Mouse (Mus musculus) G1E (cell line): Measurements from ENCODE around the gene Tnpo3. TPM values are rescaled to one million over a fixed set of nuclear protein-coding genes. Genes with fewer than 3 reads are reported as not detected.
"Not testable (repeated sequence)": the region's sequence is repeated elsewhere in the genome, so short reads cannot be mapped to it uniquely, and the experiment has no call there.

ENCODE experiments used
- ATAC-seq: 2 replicates; pipeline ENCODE4 v1.8.0; 2016; ENCODE audit warnings: mild to moderate bottlenecking; ENCODE audit not compliant: insufficient number of reproducible peaks, poor library complexity, low FRiP score, severe bottlenecking; ENCODE audit errors: extremely low read depth
- DNase-seq: peaks from one replicate; pipeline ENCODE4 v3.0.0; 2012; ENCODE audit warnings: low spot score
- H3K27me3 ChIP-seq: 2 replicates; pipeline ENCODE4 v1.6.1; 2012; ENCODE audit warnings: mild to moderate bottlenecking, low read length, inconsistent platforms; ENCODE audit not compliant: insufficient read depth
- H3K36me3 ChIP-seq: replicated peaks from 2 replicates; pipeline ENCODE3; 2012; ENCODE audit warnings: mild to moderate bottlenecking, inconsistent platforms
- H3K4me1 ChIP-seq: 2 replicates; pipeline ENCODE4 v1.6.1; 2012; ENCODE audit warnings: low read depth, low read length, inconsistent platforms, mixed read lengths; ENCODE audit not compliant: insufficient read depth
- H3K4me3 ChIP-seq: 2 replicates; pipeline ENCODE4 v1.5.1; 2012; ENCODE audit warnings: low read depth, mild to moderate bottlenecking, inconsistent platforms, low read length, moderate library complexity, mixed read lengths
- H3K9me3 ChIP-seq: replicated peaks from 2 replicates; pipeline ENCODE4 v1.6.1; 2012; ENCODE audit warnings: inconsistent platforms
- CTCF ChIP-seq: IDR thresholded peaks from 2 replicates; pipeline ENCODE4 v1.5.1; 2012; ENCODE audit warnings: low read depth, low read length, inconsistent platforms, mixed read lengths
- GATA1 ChIP-seq: IDR thresholded peaks from 2 replicates; pipeline ENCODE4 v1.6.1; 2012; ENCODE audit warnings: borderline replicate concordance, low read length, inconsistent platforms, mixed read lengths
- GATA2 ChIP-seq: IDR thresholded peaks from 2 replicates; pipeline ENCODE4 v1.6.1; 2012; ENCODE audit warnings: low read depth, low read length, inconsistent platforms, borderline replicate concordance
- POLR2AphosphoS5 ChIP-seq: IDR thresholded peaks from 2 replicates; pipeline ENCODE4 v1.6.1; 2012; ENCODE audit warnings: low read depth, low read length, inconsistent platforms; ENCODE audit not compliant: insufficient replicate concordance
- TAL1 ChIP-seq: conservative IDR thresholded peaks from 2 replicates; pipeline ENCODE4 v1.6.1; 2012; ENCODE audit warnings: low read depth, low read length, inconsistent platforms, mixed read lengths
- polyA plus RNA-seq: library from polyadenylated mRNA; stranded (reverse); fragments of >175 nt; gene quantifications from 2 replicates; pipeline ENCODE4 v1.2.3, GENCODE M21; 2012
- total RNA-seq, 2 experiments: library from RNA; stranded (forward) in 1 of 2; stranded (reverse) in 1 of 2; fragments of 200-1000 nt in 1 of 2; fragments of >200 nt in 1 of 2; fragmentation: Nextera tagmentation in 1 of 2; gene quantifications; 2 replicates each; pipeline ENCODE4 v1.2.3; 2014 to 2017

Gene Tnpo3
- total and polyA plus RNA-seq, 3 experiments: 63.5 to 156 (median 93.2) TPM

DNA sequence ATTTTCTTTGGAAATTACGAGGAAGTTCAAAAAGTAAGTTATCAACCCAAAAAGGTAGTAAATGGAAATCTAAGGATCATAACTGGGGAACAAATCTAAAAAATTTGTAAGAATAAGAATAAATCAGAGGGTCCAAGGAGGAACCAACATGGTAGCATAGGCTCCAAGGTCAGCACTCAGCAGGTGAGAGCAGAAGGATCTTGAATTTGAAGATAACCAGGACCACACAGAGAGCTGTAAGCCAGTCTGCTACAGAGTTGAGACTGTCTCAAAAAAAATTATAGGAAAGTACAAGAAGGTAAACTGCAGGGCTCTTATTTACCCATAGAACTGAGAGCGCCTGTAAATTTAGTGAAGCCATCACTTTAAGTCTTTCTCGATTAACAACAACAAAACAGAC is 28.5 kb downstream of the Tnpo3 start:
- Histone ChIP-seq H3K9me3 (no peaks in the 10 kb centered on the region), H3K27me3 (no peaks in the 10 kb centered on the region), H3K36me3 (peaks cover 90% of the 10 kb centered on the region), H3K4me1 (no peaks in the 10 kb centered on the region), H3K4me3 (no peak overlapping the region)
- DNase-seq (no peak), ATAC-seq (no peak)
- no peak for TF ChIP-seq GATA2
- TF ChIP-seq CTCF: no peak
- TF ChIP-seq GATA1: no peak
- TF ChIP-seq POLR2AphosphoS5: no peak
- no peak for TF ChIP-seq TAL1

DNA sequence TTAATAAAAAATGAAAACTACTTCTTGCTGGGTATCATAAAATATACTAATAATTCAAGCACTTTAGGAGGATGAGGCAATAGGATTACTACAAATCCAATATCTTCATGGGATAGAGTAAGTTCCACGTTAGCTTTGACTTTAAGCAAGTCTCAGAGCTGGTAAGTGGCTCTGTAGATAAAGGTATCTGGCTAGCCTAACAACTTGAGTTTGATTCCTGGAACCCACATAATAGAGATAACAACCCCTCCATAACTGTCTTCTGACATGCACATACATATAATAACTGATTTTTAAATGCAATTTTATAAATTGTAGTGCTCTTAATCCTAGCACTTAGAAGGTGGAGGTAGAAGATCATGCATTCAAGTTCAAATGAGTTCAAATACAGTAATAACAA is 28.9 kb downstream of the Tnpo3 start:
- H3K36me3 ChIP-seq: peaks cover 89% of the 10 kb centered on the region
- H3K4me1 ChIP-seq: no peaks in the 10 kb centered on the region
- no peak for ATAC-seq
- TF ChIP-seq POLR2AphosphoS5 (no peak), GATA2 (no peak), CTCF (no peak), TAL1 (no peak), GATA1 (no peak)
- no peaks in the 10 kb centered on the region for H3K9me3 ChIP-seq
- H3K4me3 ChIP-seq: no peak overlapping the region
- no peak for DNase-seq
- H3K27me3 ChIP-seq: no peaks in the 10 kb centered on the region

DNA sequence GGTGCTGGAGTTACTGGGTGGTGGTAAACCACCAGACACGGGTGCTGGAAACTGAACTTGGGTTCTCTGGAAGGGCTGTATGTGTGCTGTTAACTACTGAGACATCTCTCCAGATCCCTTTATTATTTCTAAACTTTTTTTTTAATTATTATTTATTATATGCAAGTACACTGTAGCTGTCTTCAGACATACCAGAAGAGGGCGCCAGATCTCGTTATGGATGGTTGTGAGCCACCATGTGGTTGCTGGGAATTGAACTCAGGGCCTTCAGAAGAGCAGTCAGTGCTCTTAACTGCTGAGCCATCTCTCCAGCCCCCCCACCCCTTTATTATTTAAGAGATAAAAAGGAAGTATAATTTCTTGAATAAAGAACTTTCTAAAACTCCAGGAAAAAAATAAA is 33.3 kb downstream of the Tnpo3 start:
- not testable (repeated sequence) for H3K4me1 ChIP-seq, H3K27me3 ChIP-seq, ATAC-seq, DNase-seq, H3K9me3 ChIP-seq, H3K4me3 ChIP-seq
- peaks cover 92% of the 10 kb centered on the region for H3K36me3 ChIP-seq

DNA sequence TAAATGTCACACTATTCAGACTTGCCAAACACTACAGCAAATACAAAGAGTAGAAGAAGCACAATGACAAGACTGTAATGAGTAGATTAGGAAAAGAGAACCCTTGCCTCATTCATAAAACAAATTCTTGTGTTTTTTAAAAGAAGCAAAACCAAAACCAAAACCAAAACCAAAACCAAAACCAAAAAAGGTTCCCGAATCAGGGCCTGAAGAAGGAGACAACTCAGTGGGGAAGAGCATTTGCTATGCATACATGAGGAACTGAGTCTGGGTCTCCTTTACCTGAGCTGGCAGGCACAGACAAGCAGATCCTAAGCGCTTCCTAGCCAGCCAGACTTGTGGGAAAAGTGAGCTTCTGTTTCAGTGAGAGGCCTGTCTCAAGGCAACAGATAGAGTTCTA is 52.6 kb downstream of the Tnpo3 start:
- ATAC-seq: no peak
- no peaks in the 10 kb centered on the region for H3K4me1 ChIP-seq
- H3K9me3 ChIP-seq: no peaks in the 10 kb centered on the region
- TF ChIP-seq CTCF: no peak
- no peak for TF ChIP-seq POLR2AphosphoS5
- TF ChIP-seq GATA1: no peak
- TF ChIP-seq GATA2: no peak
- TF ChIP-seq TAL1: no peak
- DNase-seq: no peak
- H3K36me3 ChIP-seq: peaks cover 95% of the 10 kb centered on the region
- H3K4me3 ChIP-seq: no peak overlapping the region
- no peaks in the 10 kb centered on the region for H3K27me3 ChIP-seq

DNA sequence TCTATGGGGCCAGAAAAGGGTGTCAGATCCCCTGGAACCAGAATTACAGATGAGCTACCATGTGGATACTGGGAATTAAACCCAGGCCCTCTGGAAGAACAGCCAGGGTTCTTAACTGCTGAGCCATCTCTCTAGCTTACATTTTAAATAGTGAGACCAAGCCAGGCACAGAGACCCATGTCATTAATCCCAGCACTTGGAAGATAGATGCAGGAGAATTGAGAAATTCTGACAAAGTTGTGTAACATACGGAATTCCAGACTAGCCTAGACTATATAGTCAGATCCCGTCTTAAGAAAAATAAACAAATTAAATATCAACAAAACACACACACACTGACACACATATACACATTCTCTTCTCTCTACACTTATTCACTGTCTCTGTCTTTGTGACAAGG is 57.2 kb downstream of the Tnpo3 start:
- DNase-seq (no peak), ATAC-seq (no peak)
- Histone ChIP-seq H3K4me3 (no peak overlapping the region), H3K4me1 (no peaks in the 10 kb centered on the region), H3K27me3 (no peaks in the 10 kb centered on the region), H3K36me3 (peaks cover 96% of the 10 kb centered on the region), H3K9me3 (no peaks in the 10 kb centered on the region)
- no peak for TF ChIP-seq TAL1
- TF ChIP-seq GATA1: no peak
- TF ChIP-seq POLR2AphosphoS5: no peak
- TF ChIP-seq GATA2: no peak
- TF ChIP-seq CTCF: no peak

DNA sequence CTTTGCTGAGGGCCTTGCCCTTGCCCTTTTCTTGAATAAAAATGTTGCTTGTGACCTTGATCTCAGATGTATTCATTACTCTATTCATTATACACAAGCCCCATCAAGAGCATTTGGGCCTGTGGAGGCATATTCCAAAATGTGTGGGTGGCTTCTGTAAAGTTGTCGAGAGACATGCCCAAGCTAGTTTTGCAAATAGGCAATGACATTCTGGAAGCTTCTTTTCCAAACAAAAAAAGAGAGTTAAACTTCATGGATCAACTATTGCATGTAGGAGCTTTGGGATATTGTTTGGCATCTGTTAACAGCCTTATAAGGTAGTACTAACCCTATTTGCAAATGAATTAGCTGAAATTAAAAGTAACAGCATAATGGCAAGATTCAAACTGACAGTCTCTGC is 61.6 kb downstream of the Tnpo3 start:
- H3K36me3 ChIP-seq: peaks cover 98% of the 10 kb centered on the region
- ATAC-seq: no peak
- TF ChIP-seq GATA2 (no peak), POLR2AphosphoS5 (no peak), TAL1 (no peak), CTCF (no peak), GATA1 (no peak)

DNA sequence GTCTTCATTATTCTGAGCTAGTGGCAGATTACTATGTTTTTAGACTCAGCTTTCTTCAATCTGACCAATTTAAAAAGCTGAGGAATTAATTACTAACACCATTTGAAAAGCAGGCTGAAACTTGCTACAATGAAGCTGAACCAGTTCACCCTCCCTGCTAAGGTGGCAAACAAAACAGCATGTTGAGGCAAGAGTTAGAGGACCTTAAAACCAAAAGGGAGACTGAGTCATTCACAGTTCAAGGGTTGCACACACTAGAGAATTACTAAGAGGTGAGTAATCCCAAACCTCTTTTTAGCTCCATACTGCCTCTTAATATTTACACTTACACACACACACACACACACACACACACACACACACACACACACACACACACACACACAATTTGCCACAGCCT is 62.1 kb downstream of the Tnpo3 start:
- DNase-seq: no peak
- no peak overlapping the region for H3K4me3 ChIP-seq
- no peaks in the 10 kb centered on the region for H3K9me3 ChIP-seq
- H3K4me1 ChIP-seq: no peaks in the 10 kb centered on the region
- no peak for ATAC-seq
- no peaks in the 10 kb centered on the region for H3K27me3 ChIP-seq
- H3K36me3 ChIP-seq: peaks cover 98% of the 10 kb centered on the region
- no peak for TF ChIP-seq TAL1
- TF ChIP-seq GATA2: no peak
- TF ChIP-seq POLR2AphosphoS5: no peak
- TF ChIP-seq CTCF: no peak
- no peak for TF ChIP-seq GATA1

More for the DNA sequence above, 61.6 kb downstream of the Tnpo3 start:
- Histone ChIP-seq H3K9me3 (no peaks in the 10 kb centered on the region), H3K4me3 (no peak overlapping the region), H3K27me3 (no peaks in the 10 kb centered on the region), H3K4me1 (no peaks in the 10 kb centered on the region)
- no peak for DNase-seq

DNA sequence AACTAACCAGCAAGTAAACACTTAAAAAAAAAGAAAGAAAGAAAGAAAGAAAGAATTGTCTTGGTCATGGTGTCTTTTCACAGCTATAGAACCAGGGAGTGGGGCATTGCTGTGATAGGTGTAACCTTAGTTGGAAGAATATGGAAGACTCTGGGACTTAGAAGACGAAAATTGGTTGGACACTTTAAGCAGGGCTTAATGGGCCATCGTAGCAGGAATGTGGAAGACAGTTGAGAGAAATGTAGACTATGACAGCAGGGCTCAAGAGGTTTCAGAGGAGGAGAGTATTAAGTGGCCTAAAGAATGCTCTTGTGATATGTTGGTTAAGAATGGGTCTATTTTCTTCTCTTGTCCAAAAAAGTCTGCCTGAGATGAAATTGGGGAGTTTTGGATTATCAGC is 64.1 kb downstream of the Tnpo3 start:
- ATAC-seq (no peak), DNase-seq (no peak)
- Histone ChIP-seq H3K4me1 (no peaks in the 10 kb centered on the region), H3K27me3 (no peaks in the 10 kb centered on the region), H3K36me3 (peaks cover 96% of the 10 kb centered on the region), H3K4me3 (no peak overlapping the region), H3K9me3 (no peaks in the 10 kb centered on the region)
- TF ChIP-seq TAL1 (no peak), POLR2AphosphoS5 (no peak), GATA1 (no peak), GATA2 (no peak), CTCF (no peak)
